Mouse (Mus musculus) heart, embryonic 11.5 days (tissue): Measurements from ENCODE around the gene Sdk1. TPM values are rescaled to one million over a fixed set of nuclear protein-coding genes. Genes with fewer than 3 reads are reported as not detected.

Experiments
- ATAC-seq: fragments of 200-750 bp; cut with Nextera tagmentation; replicated peaks from 2 replicates; pipeline ENCODE4 v1.8.0; 2017; ENCODE audit warnings: moderate library complexity; ENCODE audit not compliant: insufficient number of reproducible peaks, low FRiP score, low TSS enrichment
- H3K27ac ChIP-seq: fragments of 300-500 bp; sonication (generic); 2 replicates; pipeline ENCODE4 v1.5.1; 2014; ENCODE audit warnings: mild to moderate bottlenecking, low read depth, low read length
- H3K27me3 ChIP-seq: fragments of 300-500 bp; sonication (generic); 2 replicates; pipeline ENCODE4 v1.6.1; 2014; ENCODE audit warnings: mild to moderate bottlenecking, low read length, mixed read lengths; ENCODE audit not compliant: control insufficient read depth, insufficient read depth
- H3K36me3 ChIP-seq: fragments of 300-500 bp; sonication (generic); 2 replicates; pipeline ENCODE4 v1.6.1; 2014; ENCODE audit warnings: mild to moderate bottlenecking, low read length, moderate library complexity, mixed read lengths; ENCODE audit not compliant: control insufficient read depth, insufficient read depth
- H3K4me1 ChIP-seq: fragments of 300-500 bp; sonication (generic); 2 replicates; pipeline ENCODE4 v1.6.1; 2014; ENCODE audit warnings: low read length; ENCODE audit not compliant: control insufficient read depth, insufficient read depth
- H3K4me2 ChIP-seq: fragments of 300-500 bp; sonication (generic); 2 replicates; pipeline ENCODE4 v1.6.1; 2014; ENCODE audit warnings: mild to moderate bottlenecking, moderate library complexity
- H3K4me3 ChIP-seq: fragments of 300-500 bp; sonication (generic); 2 replicates; pipeline ENCODE4 v1.5.1; 2014; ENCODE audit warnings: low read depth, low read length
- H3K9ac ChIP-seq: fragments of 300-500 bp; sonication (generic); 2 replicates; pipeline ENCODE4 v1.6.1; 2014; ENCODE audit warnings: mild to moderate bottlenecking, low read depth, low read length, moderate library complexity
- H3K9me3 ChIP-seq: fragments of 300-500 bp; sonication (generic); replicated peaks from 2 replicates; pipeline ENCODE4 v1.6.1; 2016; ENCODE audit warnings: low read length; ENCODE audit not compliant: control insufficient read depth
- WGBS: fragments of 180-500 bp; shearing (Covaris S2); extraction: QIAGEN DNeasy Blood & Tissue Kit; methylation state at CpG from one replicate; pipeline ENCODE4 v1.1.7; 2014; ENCODE audit not compliant: insufficient replicate concordance; 5-methylcytosine and 5-hydroxymethylcytosine counted together
- polyA plus RNA-seq: library from polyadenylated mRNA; unstranded; fragments of >200 nt; fragmentation: Nextera tagmentation; extraction: Ambion mirVana; gene quantifications from 2 replicates; pipeline ENCODE4 v1.2.1, GENCODE M21; 2014

Sdk1 gene
- polyA plus RNA-seq, 1 experiment from 2014 or later, result 3.1 TPM

DNA sequence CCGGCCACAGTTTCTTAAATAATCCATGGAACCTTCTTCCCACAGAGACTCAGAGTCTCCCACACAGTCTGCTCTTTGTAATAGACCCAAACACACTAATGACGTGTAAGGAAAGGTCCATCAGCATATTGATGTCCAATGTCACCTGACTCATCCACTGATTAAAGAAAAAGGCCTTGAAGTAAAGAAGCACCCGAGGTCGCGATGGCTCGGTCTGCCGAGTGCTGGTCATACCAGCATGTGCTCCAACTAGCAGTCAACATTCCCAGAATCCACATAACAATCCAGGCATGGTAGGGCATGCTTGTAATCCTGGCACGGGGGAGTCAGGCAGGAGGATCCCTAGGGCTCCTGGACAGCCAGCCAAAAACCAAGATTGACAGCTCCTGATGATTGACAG is 436.6 kb downstream of the Sdk1 start:
- ATAC-seq, result no peak
- Histone ChIP-seq H3K4me2 (no peak overlapping the region), H3K36me3 (no peaks in the 10 kb centered on the region), H3K27ac (no peak overlapping the region), H3K9ac (no peak overlapping the region), H3K4me3 (no peak overlapping the region), H3K27me3 (no peaks in the 10 kb centered on the region), H3K9me3 (no peaks in the 10 kb centered on the region), H3K4me1 (no peaks in the 10 kb centered on the region)
- 87% methylated on average over 8 of the region's 8 CpGs for WGBS

DNA sequence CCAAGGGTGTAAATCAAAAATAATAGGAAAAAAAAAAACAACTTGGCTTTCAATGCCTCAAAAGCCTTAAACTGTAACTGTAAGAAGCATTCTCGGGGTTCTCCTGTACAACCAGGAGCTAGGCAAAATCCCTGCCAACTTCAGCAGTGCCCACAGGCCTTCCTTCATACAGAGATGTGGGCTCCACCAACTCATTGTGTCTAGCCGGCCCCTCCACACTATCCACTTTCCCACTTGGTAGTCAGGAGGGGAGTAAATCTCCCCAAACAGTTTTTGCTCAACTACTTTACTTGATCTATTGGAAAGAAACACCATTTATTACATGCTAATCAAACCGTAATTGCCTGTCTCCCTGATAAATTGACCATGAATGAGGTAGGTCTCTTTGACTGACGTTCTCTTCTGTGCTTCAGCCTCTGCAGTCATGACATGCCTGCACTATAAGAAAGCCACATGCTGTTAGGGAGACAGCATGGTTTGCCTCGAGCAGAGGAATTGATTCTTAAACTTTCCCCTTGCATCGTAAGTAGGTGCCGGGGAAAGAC is 445.7 kb downstream of the Sdk1 start:
- no peaks in the 10 kb centered on the region for H3K27me3 ChIP-seq
- no peak overlapping the region for H3K9ac ChIP-seq
- 81% methylated on average over 7 of the region's 7 CpGs for WGBS
- H3K36me3 ChIP-seq, result no peaks in the 10 kb centered on the region
- no peak overlapping the region for H3K4me2 ChIP-seq
- H3K27ac ChIP-seq, result no peak overlapping the region
- H3K4me1 ChIP-seq, result no peaks in the 10 kb centered on the region
- H3K4me3 ChIP-seq, result no peak overlapping the region
- no peak for ATAC-seq
- H3K9me3 ChIP-seq, result no peaks in the 10 kb centered on the region

DNA sequence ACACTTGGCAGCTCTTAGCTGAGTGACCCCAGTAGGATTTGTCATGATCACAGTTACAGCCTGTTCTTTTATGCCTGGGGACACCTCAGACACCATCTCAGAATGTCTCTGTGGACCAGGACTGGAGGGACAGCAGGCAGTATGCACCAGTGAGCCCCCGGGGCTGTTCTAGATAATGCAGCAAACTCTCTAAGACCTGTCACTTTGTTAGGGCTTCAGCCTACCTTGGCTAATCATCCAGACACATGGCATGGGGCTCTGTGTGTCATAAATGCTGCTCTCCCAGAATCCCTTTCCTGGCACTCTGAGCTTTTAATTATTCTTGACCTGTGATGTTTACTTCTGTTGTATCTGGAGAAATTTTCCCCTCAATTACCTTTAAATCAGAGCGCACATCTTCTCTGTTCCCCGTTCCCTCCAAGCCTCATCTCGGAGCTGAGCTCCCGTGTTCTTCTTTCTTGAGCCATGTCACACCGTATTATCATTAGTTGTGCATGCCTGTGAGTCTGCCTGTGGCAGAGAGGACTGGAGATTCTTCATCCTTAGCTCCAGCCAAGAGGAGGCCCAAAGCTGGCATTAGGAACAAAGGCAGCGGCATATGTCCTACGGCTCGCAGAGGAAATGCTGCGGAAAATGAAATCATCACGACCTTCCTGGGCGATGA is 448.3 kb downstream of the Sdk1 start:
- Histone ChIP-seq H3K4me1 (peaks cover 13% of the 10 kb centered on the region), H3K9me3 (no peaks in the 10 kb centered on the region), H3K27ac (no peak overlapping the region), H3K36me3 (no peaks in the 10 kb centered on the region), H3K27me3 (no peaks in the 10 kb centered on the region), H3K9ac (no peak overlapping the region), H3K4me2 (no peak overlapping the region), H3K4me3 (no peak overlapping the region)
- WGBS, result 88% methylated on average over 12 of the region's 12 CpGs
- no peak for ATAC-seq

DNA sequence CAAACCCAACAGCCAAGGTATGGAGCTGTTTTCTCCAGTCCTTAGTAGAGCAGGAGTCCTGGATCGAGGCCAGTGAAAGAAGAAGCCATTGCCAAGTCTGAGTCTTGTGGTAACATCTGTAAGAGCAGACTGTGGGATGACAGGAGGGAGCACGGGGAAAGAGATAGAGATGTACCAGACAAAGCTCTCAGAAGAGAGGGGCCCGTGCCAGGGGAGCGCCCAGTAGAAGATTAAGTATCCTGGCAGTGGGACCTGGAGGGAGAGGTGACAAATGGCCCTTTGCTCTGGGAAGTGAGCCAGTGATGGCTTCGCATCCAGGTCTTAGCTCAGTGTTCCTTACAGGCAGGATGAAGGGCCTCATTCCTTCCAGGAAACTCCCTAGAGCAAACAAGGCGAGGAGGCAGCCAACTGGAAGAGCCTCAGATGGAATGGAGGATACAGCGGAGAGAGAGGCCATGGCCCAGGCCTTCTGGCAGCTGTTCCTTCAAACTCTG is 450.2 kb downstream of the Sdk1 start:
- no peaks in the 10 kb centered on the region for H3K36me3 ChIP-seq
- 76% methylated on average over 7 of the region's 7 CpGs for WGBS
- H3K4me3 ChIP-seq, result no peak overlapping the region
- no peak for ATAC-seq
- H3K4me2 ChIP-seq, result no peak overlapping the region
- H3K4me1 ChIP-seq, result peaks cover 18% of the 10 kb centered on the region
- no peaks in the 10 kb centered on the region for H3K27me3 ChIP-seq
- H3K27ac ChIP-seq, result no peak overlapping the region
- H3K9ac ChIP-seq, result no peak overlapping the region
- no peaks in the 10 kb centered on the region for H3K9me3 ChIP-seq

DNA sequence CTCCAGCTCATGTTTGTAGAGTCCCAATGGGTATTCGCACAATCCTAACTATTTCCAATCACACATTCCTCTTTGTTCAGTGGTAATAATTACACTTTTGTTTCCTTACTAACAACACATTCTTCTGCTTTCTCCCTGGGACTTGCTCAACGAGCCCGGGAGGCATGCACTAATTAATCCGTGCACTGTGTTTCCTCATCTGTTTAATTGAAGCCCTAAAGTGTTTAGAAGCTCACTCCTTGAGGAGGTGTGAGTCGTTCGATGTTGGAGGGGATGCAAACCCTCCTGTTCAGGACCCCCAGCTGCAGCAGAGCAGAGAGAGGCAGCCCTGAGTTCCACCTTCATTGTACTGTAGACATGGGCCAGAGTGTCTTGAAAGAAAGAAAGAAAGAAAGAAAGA is 452.4 kb downstream of the Sdk1 start:
- peaks cover 21% of the 10 kb centered on the region for H3K4me1 ChIP-seq
- 47% methylated on average over 6 of the region's 6 CpGs for WGBS
- no peak for ATAC-seq
- peak overlapping the region; percentile 46; the same call in 1 of the 2 replicates for H3K27ac ChIP-seq
- H3K4me2 ChIP-seq, result peak overlapping the region; percentile 52
- no peaks in the 10 kb centered on the region for H3K36me3 ChIP-seq
- no peaks in the 10 kb centered on the region for H3K27me3 ChIP-seq
- no peak overlapping the region for H3K9ac ChIP-seq
- no peaks in the 10 kb centered on the region for H3K9me3 ChIP-seq
- no peak overlapping the region for H3K4me3 ChIP-seq

DNA sequence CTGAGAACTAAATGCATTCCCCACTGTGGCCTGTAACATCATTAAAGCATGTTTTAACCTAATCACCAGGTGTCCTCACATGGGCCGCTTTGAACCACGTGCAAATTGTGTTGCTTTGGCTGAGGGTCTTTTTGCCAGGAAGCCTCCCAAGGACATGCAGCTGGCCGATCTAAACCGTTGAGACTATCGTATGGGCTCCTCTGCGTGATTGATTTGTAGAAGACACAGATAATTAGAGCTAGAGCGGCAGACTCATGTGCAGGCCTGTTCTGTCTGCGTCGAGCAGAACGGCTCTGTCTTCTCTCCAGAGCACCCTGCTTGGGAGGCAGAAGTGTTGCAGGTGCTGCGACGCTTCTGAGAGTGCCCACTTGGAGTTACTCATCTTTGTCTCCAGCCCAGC is 453.6 kb downstream of the Sdk1 start:
- no peak for ATAC-seq
- no peak overlapping the region for H3K4me3 ChIP-seq
- no peak overlapping the region for H3K4me2 ChIP-seq
- no peaks in the 10 kb centered on the region for H3K27me3 ChIP-seq
- H3K9me3 ChIP-seq, result no peaks in the 10 kb centered on the region
- peaks cover 21% of the 10 kb centered on the region for H3K4me1 ChIP-seq
- no peaks in the 10 kb centered on the region for H3K36me3 ChIP-seq
- no peak overlapping the region for H3K9ac ChIP-seq
- WGBS, result 50% methylated on average over 12 of the region's 12 CpGs
- no peak overlapping the region for H3K27ac ChIP-seq

DNA sequence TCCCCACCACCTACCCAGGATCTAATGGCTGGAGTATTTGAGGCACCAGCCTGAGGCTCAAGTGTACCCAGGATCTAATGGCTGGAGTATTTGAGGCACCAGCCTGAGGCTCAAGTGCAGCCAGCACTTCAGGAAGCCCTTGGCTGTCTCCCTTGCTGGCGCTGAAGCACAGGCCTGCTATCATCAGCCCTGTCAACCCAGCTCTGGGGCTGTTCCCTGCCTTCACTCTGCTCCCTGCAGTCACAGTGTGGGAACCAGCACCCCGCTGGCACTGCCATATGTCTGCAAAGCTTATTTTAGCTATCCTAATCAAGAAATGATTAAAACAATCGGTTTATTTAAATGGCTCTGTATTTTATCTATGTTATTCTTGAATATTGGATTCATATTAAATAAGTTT is 457.1 kb downstream of the Sdk1 start:
- H3K4me1 ChIP-seq, result peaks cover 14% of the 10 kb centered on the region; the same call in 1 of the 2 replicates
- no peak overlapping the region for H3K4me2 ChIP-seq
- H3K27ac ChIP-seq, result no peak overlapping the region
- no peak for ATAC-seq
- no peak overlapping the region for H3K4me3 ChIP-seq
- H3K27me3 ChIP-seq, result no peaks in the 10 kb centered on the region
- no peaks in the 10 kb centered on the region for H3K36me3 ChIP-seq
- no peaks in the 10 kb centered on the region for H3K9me3 ChIP-seq
- H3K9ac ChIP-seq, result no peak overlapping the region
- WGBS, result 28% methylated on average over 3 of the region's 3 CpGs

DNA sequence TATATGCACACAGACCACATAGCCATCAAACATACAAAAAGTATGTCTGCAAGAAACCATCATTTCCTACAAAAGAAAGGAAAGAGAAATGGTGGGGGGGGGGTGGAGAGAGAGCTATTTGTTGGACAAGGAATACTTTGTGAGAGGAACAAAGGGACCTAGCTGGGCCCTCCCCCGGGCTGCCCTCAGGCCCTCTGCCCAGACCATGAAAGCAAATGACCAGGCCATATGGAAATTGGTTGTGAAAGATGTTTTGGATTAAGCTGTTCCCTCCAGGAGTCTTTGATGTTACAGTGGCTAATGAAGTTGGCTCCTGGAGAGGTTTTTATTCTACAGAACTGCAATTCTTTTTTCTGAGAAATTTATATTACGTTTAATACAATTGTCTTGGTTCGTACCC is 479.5 kb downstream of the Sdk1 start:
- Histone ChIP-seq H3K9me3 (no peaks in the 10 kb centered on the region), H3K27ac (no peak overlapping the region), H3K4me1 (no peaks in the 10 kb centered on the region), H3K36me3 (no peaks in the 10 kb centered on the region), H3K9ac (no peak overlapping the region), H3K4me3 (no peak overlapping the region), H3K27me3 (no peaks in the 10 kb centered on the region), H3K4me2 (no peak overlapping the region)
- WGBS, result 76% methylated on average over 3 of the region's 3 CpGs
- no peak for ATAC-seq

DNA sequence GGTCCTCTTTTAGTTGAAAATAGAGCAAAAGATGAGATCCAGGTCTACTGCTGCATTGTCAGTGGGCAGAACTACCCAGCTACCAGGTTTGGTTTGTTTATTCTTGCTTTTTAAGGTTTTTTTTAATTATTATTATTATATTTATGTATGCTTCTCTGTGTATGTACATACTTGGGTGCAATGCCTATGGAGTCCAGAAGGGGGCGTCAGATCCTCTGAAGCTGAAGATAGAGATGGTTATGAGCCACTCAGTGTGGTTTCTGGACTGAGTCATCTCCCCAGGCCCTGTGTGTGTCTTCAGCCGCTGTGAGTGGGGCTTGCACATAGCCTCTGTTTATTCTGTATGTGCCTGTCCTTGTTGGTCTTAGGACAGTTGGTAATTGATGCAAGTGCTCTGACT is 486.7 kb downstream of the Sdk1 start:
- no peaks in the 10 kb centered on the region for H3K4me1 ChIP-seq
- no peaks in the 10 kb centered on the region for H3K36me3 ChIP-seq
- H3K4me3 ChIP-seq, result no peak overlapping the region
- WGBS, result 59% methylated on average over 2 of the region's 2 CpGs
- no peaks in the 10 kb centered on the region for H3K27me3 ChIP-seq
- no peak overlapping the region for H3K4me2 ChIP-seq
- ATAC-seq, result no peak
- H3K27ac ChIP-seq, result no peak overlapping the region
- H3K9me3 ChIP-seq, result no peaks in the 10 kb centered on the region
- H3K9ac ChIP-seq, result no peak overlapping the region
